ENCODE assay signal across 9 mouse cellular contexts in the genomic region with DNA sequence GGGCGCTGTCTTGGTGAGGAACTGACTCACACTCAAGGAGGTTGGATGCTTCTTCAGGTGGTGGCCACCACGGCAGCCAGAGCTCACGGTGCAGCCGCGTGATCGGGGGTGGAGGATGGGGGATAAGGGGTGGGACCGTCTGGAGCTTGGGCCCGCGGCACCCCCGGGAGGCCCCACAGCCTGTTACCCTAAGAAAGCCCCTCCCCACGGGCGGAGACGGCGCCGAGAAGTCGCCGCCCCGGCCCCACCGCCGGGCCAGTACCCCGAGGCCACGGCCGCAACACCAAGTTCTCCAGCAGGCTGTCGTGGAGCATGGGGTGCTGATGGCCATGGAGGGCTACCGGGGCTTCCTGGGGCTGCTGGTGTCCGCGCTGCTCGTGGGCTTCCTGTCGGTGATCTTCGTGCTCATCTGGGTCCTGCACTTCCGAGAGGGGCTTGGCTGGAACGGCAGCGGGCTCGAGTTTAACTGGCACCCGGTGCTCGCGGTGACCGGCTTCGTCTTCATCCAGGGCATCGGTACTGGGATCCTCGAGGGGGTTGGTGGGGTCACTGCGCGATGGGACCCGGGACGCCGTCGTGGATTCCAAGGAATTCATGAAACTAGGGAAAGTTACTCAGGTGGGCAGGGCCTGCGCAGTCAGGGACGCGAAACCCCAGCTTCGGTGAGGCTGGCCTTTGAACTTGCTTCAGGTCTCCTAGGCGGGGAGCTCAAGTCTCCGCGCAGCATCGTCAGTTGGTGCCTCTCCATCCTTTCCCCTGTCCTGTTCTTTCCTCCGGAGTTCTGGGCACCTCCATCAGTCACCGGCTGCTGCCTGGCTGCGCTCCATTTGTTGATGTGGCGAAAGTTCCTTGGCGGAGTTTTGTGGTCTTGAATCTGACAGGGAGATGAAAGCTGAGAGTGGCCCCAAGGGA. TPM values are rescaled to one million over a fixed set of nuclear protein-coding genes. Genes with fewer than 3 reads are reported as not detected.
A peak's percentile ranks its signal among the peaks of the same experiment; 100 is the strongest.
DNase-seq lines count a peak whose midpoint lies in the region; ATAC-seq lines count a peak whose summit lies in the region.
"Had no signal": no experiment of that assay in that cellular context is flagged by ENCODE, and none has a peak within 500 bp of the region (broad histone marks: within the 10 kb centered on the region; RNA-seq: fewer than 3 reads in every experiment).

A gene (plus strand): TSS at position 127 of the 912 bp plus-strand sequence.

- H3K9ac ChIP-seq in forebrain, embryonic 16.5 days (replicated peaks; ENCODE audit: low read depth, low read length): peak within 1 kb of the TSS; percentile 47
- H3K9ac ChIP-seq in limb, embryonic 15.5 days: peak within 1 kb of the TSS; percentile 63

- WGBS in forebrain, embryonic 16.5 days: 3% methylated on average over 60 of the region's 60 CpGs
- 2% methylated on average over 60 of the region's 60 CpGs for WGBS in limb, embryonic 15.5 days

- H3K4me1 ChIP-seq in forebrain, embryonic 16.5 days (replicated peaks; ENCODE audit: control insufficient read depth, insufficient read depth, low read length): peaks cover 22% of the 10 kb centered on the region
- H3K4me1 ChIP-seq in limb, embryonic 15.5 days: peaks cover 37% of the 10 kb centered on the region

- H3K9me3 ChIP-seq in forebrain, embryonic 16.5 days (ENCODE audit: control insufficient read depth, low read length): no peaks in the 10 kb centered on the region
- no peaks in the 10 kb centered on the region for H3K9me3 ChIP-seq in limb, embryonic 15.5 days

- DNase-seq in cerebellum, postnatal 10 days: peak; percentile 69 to 80
- no peak for DNase-seq in cerebellum, postnatal 36 days
- DNase-seq in ZHBTc4 (ENCODE audit: low read depth, low spot score): peak; percentile 45
- DNase-seq in naive thymus-derived CD4-positive, alpha-beta T cell, adult 2 months (ENCODE audit: low read depth): peak; percentile 38
- no peak for DNase-seq in c-Kit-positive CD71-positive TER-119-positive erythroid progenitor cells, embryonic 14.5 days (ENCODE audit: low spot score)

- peak within 1 kb of the TSS; percentile 40 for H3K4me3 ChIP-seq in forebrain, embryonic 16.5 days (replicated peaks; ENCODE audit: low read length)
- H3K4me3 ChIP-seq in limb, embryonic 15.5 days: peak within 1 kb of the TSS; percentile 62

- H3K27ac ChIP-seq in forebrain, embryonic 16.5 days (ENCODE audit: low read length): no peak within 1 kb of the TSS
- H3K27ac ChIP-seq in limb, embryonic 15.5 days: peak within 1 kb of the TSS; percentile 47

- peaks cover 2% of the 10 kb centered on the region; the same call in 1 of the 2 replicates for H3K27me3 ChIP-seq in forebrain, embryonic 16.5 days (replicated peaks; ENCODE audit: control insufficient read depth, insufficient read depth, low read length)
- H3K27me3 ChIP-seq in limb, embryonic 15.5 days: no peaks in the 10 kb centered on the region
- H3K27me3 ChIP-seq: CH12.LX had no signal

- ATAC-seq in forebrain, embryonic 16.5 days: peak; percentile 39
- ATAC-seq in hematopoietic stem cell, adult 5-6 weeks (replicated peaks in 1 of 2; ENCODE audit: insufficient read depth in 1 of 2, low FRiP score in 2 of 2, low TSS enrichment in 1 of 2, low read depth in 1 of 2, poor library complexity in 2 of 2, severe bottlenecking in 2 of 2): peak; percentile 44 to 51; a peak in 3 of 4 replicates
- peak; percentile 68 for ATAC-seq in limb, embryonic 15.5 days (ENCODE audit: insufficient number of reproducible peaks, low FRiP score, low TSS enrichment, low read depth)

- H3K4me2 ChIP-seq in forebrain, embryonic 16.5 days (ENCODE audit: low read length): peak within 1 kb of the TSS; percentile 63
- peak within 1 kb of the TSS; percentile 84 for H3K4me2 ChIP-seq in limb, embryonic 15.5 days

- H3K36me3 ChIP-seq in forebrain, embryonic 16.5 days (ENCODE audit: control insufficient read depth, insufficient read depth): no peaks in the 10 kb centered on the region
- no peaks in the 10 kb centered on the region for H3K36me3 ChIP-seq in limb, embryonic 15.5 days

RNA-seq across cellular contexts. Expression of the gene that starts here (rescaled TPM):
- polyA plus RNA-seq in forebrain, embryonic 16.5 days (2015; fragmentation: Nextera tagmentation; extraction: Ambion mirVana): 1.5 and 1.9 TPM in 2 replicates
- total RNA-seq in hematopoietic stem cell, adult 5-6 weeks (2017): not detected in 2 replicates
- 8.9 and 9.4 TPM in 2 replicates for polyA plus RNA-seq in limb, embryonic 15.5 days (2015; fragmentation: Nextera tagmentation; extraction: Ambion mirVana)
- total RNA-seq: CH12.LX had no signal

Comparison
In these comparisons a context has a peak if more than half of its experiments do, and no peak if none do; other contexts are left out.
1. DNase-seq: peak in cerebellum, postnatal 10 days (2 of 2), ZHBTc4 (single experiment) and naive thymus-derived CD4-positive, alpha-beta T cell, adult 2 months (single experiment); none in cerebellum, postnatal 36 days (0 of 2) and c-Kit-positive CD71-positive TER-119-positive erythroid progenitor cells, embryonic 14.5 days (single experiment).
2. Peak in ATAC-seq in hematopoietic stem cell, adult 5-6 weeks; RNA of the gene not detected or under 1 TPM.
3. Peak in every context shown above with its lines, with median percentiles within 50 percentile points of each other: ATAC-seq.